Mouse (Mus musculus) cortical plate, adult 2 months (tissue): ENCODE results near the gene Ypel2.

Experiments
- CTCF ChIP-seq: fragments of 200-500 bp; IDR thresholded peaks from 2 replicates; pipeline ENCODE4 v1.5.1; 2011; ENCODE audit warnings: mild to moderate bottlenecking, control low read depth, low read length; ENCODE audit not compliant: insufficient read depth; ENCODE audit errors: extremely low read depth
- POLR2A ChIP-seq: fragments of 200-500 bp; IDR thresholded peaks from 2 replicates; pipeline ENCODE4 v1.6.1; 2011; ENCODE audit warnings: mild to moderate bottlenecking, low read length, control low read depth; ENCODE audit not compliant: insufficient read depth; ENCODE audit errors: extremely low read depth

GRCm38 (mm10) chr11:86919468-86919867, 74.0 kb downstream of the Ypel2 start:
- no peak for TF ChIP-seq POLR2A
- TF ChIP-seq CTCF = no peak
